Mouse (Mus musculus): ENCODE results near the gene Tnrc6c. TPM values are rescaled to one million over a fixed set of nuclear protein-coding genes. Genes with fewer than 3 reads are reported as not detected.

Gene Tnrc6c
- total RNA-seq, 2 experiments from 2014 or later = 11.6 to 13.4 TPM

GRCm38 (mm10) chr11:117806781-117807180 lies 152.7 kb downstream of the Tnrc6c start:
- ATAC-seq (replicated peaks; ENCODE audit: low FRiP score, poor library complexity, severe bottlenecking) = no peak

GRCm38 (mm10) chr11:117809407-117810311 lies 155.6 kb downstream of the Tnrc6c start, which contains the start of the genes Gm20708 and Syngr2:
Gene Gm20708 (plus strand): TSS chr11:117809668.
Gene Syngr2 (plus strand): TSS chr11:117809668.
- ATAC-seq (replicated peaks; ENCODE audit: low FRiP score, poor library complexity, severe bottlenecking) = peak; percentile 62

- peak; percentile 78 for ATAC-seq (replicated peaks; ENCODE audit: low FRiP score, poor library complexity, severe bottlenecking)
Observed at GRCm38 (mm10) chr11:117810401-117811046, 156.4 kb downstream of the Tnrc6c start.

Other genes starting within 250 kb of the Tnrc6c start
- gene Gm11733, start 169.9 kb upstream of the Tnrc6c start, total RNA-seq (2015; ENCODE audit: low replicate concordance) = not detected in 2 replicates
- not detected in 2 replicates for gene Gm11733, start 169.9 kb upstream of the Tnrc6c start, total RNA-seq (2017; ENCODE audit: low replicate concordance)
- gene Tmc8, start 127.8 kb downstream of the Tnrc6c start, total RNA-seq (2015; ENCODE audit: low replicate concordance) = 107 and 113 TPM in 2 replicates
- gene Tmc8, start 127.8 kb downstream of the Tnrc6c start, total RNA-seq (2017; ENCODE audit: low replicate concordance) = 60.6 and 72.4 TPM in 2 replicates
- gene Tmc6, start 127.9 kb downstream of the Tnrc6c start, total RNA-seq (2015; ENCODE audit: low replicate concordance) = 478 and 628 TPM in 2 replicates
- gene Tmc6, start 127.9 kb downstream of the Tnrc6c start, total RNA-seq (2017; ENCODE audit: low replicate concordance) = 151 and 353 TPM in 2 replicates
- gene 6030468B19Rik, start 143.4 kb downstream of the Tnrc6c start, total RNA-seq (2015; ENCODE audit: low replicate concordance) = 82.6 and 84.3 TPM in 2 replicates
- gene 6030468B19Rik, start 143.4 kb downstream of the Tnrc6c start, total RNA-seq (2017; ENCODE audit: low replicate concordance) = 23.8 and 25.8 TPM in 2 replicates
- gene Gm20708, start 155.4 kb downstream of the Tnrc6c start, total RNA-seq (2015; ENCODE audit: low replicate concordance) = 72.1 and 80.7 TPM in 2 replicates
- gene Gm20708, start 155.4 kb downstream of the Tnrc6c start, total RNA-seq (2017; ENCODE audit: low replicate concordance) = 3.4 and 18.5 TPM in 2 replicates
- gene Syngr2, start 155.4 kb downstream of the Tnrc6c start, total RNA-seq (2015; ENCODE audit: low replicate concordance) = 65.4 and 86.5 TPM in 2 replicates
- 35.0 and 41.8 TPM in 2 replicates for gene Syngr2, start 155.4 kb downstream of the Tnrc6c start, total RNA-seq (2017; ENCODE audit: low replicate concordance)
- 38.6 and 38.9 TPM in 2 replicates for gene Afmid, start 171.6 kb downstream of the Tnrc6c start, total RNA-seq (2015; ENCODE audit: low replicate concordance)
- gene Afmid, start 171.6 kb downstream of the Tnrc6c start, total RNA-seq (2017; ENCODE audit: low replicate concordance) = 70.3 and 75.6 TPM in 2 replicates
- gene Tk1, start 171.8 kb downstream of the Tnrc6c start, total RNA-seq (2015; ENCODE audit: low replicate concordance) = 462 and 532 TPM in 2 replicates
- gene Tk1, start 171.8 kb downstream of the Tnrc6c start, total RNA-seq (2017; ENCODE audit: low replicate concordance) = 549 and 716 TPM in 2 replicates
- 782 and 936 TPM in 2 replicates for gene Birc5, start 195.0 kb downstream of the Tnrc6c start, total RNA-seq (2015; ENCODE audit: low replicate concordance)
- 871 and 1,077 TPM in 2 replicates for gene Birc5, start 195.0 kb downstream of the Tnrc6c start, total RNA-seq (2017; ENCODE audit: low replicate concordance)
- not detected in 2 replicates for gene Tmem235, start 206.5 kb downstream of the Tnrc6c start, total RNA-seq (2015; ENCODE audit: low replicate concordance)
- gene Tmem235, start 206.5 kb downstream of the Tnrc6c start, total RNA-seq (2017; ENCODE audit: low replicate concordance) = 1.1 TPM in 1 of 2 replicates, not detected in the other
- 0.42 TPM in 1 of 2 replicates, not detected in the other for gene Tha1, start 219.2 kb downstream of the Tnrc6c start, total RNA-seq (2015; ENCODE audit: low replicate concordance)
- gene Tha1, start 219.2 kb downstream of the Tnrc6c start, total RNA-seq (2017; ENCODE audit: low replicate concordance) = 1.8 and 3.3 TPM in 2 replicates